Mouse (Mus musculus): ENCODE measurements at regions not wholly inside any gene's neighbourhood (a gene's known extent, or its start where the extent isn't known, plus 50 kb on each side); places are given as distances from the start of the nearest gene placed in this dataset.

DNA sequence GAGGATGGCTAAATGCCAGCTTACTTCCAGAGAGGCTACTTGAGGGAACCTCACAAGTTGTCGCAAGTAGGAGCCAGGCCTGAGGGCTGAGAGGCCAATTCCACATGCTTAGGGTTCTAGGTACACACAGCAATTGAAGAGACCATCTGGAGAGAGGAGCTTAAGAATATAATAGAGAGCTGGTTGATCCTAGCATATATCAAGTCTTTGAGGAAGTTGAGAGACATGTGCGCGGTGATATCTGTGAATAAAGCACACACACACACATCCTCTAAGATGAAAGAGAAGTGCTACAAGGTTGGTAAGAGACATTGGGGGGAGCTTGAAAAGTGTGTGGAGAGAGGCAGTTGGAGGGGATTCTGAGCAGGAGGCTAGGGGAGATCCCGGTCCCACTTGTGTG is 189.5 kb downstream of the Zfp462 start:
- no peak for DNase-seq (ENCODE audit: low spot score in 2 of 2)

DNA sequence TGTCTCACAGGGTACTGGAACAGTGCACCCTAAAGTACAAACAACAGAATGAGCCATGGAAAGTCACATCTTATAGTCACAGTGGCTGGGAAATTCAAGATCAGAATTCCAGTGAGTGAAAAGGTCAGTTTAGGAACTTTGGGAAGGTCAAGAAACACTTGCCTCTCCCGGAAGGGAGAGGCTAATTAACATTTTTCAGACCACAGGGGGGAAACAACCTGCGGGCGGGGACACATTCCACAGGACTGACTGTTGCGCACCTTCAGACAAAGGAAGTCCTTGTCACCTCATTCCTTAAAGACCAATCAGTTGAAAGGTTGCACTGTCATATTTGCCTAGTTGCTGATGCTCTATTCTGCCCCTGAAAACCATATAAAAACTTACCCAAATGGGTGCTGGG is 189.9 kb downstream of the Zfp462 start:
- no peak for DNase-seq (ENCODE audit: low spot score in 2 of 2)

DNA sequence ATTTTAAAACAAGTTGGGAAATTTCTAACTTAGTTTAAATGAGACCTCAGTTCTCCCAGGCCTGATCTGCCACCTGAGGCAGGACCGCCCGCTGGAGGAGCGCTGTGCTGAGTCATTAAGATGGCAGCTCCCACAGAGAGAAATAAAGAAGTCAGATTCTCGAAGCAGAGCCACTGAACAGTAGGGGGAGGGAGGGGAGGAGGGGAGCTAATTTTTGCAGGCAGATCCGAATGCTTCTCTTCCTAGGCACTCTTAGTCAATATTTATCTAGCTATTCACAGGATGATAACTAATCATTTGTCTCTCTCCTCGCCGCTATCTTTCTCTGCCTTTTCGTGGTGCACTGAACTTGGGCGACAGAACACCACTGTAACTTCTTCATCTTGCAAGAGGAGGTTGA is 191.4 kb downstream of the Zfp462 start:
- DNase-seq (ENCODE audit: low spot score in 2 of 2), result no peak

DNA sequence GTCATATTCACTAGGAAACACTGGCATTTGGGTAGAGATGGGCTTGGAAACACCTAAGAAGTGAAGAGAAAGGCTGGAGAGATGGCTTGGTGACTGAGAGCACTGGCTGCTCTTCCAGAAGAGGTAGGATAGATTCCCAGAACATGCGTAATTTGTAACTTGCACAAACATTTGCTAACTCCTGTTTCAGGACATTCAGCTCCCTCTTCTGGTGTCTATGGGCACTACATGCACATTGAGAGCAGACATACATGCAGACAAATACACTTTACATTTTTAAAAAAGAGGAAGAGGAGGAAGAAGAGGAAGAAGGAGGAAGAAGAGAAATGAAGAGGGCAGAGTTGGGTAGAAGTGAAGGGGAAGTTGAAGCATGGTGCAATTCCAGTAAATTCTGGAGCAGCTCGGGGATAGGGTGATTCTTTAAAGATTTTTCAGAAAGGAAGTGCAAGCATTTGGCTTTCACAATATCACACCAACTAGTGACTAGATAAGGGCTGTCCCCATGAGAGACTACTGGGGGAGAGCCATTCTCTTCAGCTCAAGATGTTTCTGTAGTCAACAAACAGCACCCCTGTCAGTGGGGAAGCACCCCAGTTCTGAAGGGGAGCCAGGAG is 193.0 kb downstream of the Zfp462 start:
- DNase-seq (ENCODE audit: low spot score in 2 of 2), result no peak

GRCm38 (mm10) chr4:55141317-55141716 is 196.5 kb downstream of the Zfp462 start:
- no peak for DNase-seq (ENCODE audit: low spot score in 2 of 2)

DNA sequence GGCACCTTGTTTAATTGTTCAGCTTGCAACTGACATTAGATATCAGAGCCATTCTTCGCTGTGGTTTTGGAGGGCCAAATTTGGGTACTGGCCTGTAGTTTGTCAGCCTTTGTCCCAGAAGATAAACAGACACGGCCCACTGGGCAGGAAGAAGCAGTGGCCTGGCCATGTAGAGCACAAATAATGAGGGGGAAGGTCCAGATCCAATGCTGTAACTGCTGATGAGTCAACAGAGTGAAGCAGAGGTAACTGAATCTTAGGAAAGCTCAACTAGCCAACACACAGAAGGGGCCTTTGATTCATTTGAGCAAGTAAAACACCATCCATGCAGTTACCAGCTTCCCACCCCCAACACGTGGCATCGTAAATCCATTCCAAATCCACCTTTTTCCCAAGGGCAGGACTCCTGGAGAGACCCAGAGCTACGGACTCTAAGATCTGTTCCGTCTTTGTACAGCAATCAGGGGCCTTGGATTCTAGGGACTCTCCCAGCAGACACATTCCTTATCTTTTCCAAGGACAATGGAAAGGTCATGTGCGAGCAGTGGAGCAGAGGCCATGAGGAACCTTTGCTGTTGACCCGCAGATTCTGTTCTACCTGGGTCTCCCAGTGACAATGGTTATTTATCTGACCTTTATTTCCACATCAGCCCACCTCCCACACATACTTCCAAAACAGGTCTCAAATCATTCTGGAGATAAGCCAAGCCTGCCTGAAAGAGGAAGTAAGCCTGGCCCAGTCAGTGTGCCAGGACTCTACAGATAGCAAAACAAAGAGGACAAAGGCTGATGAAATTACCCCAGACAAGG is 197.3 kb downstream of the Zfp462 start:
- no peak for DNase-seq (ENCODE audit: low spot score in 2 of 2)

DNA sequence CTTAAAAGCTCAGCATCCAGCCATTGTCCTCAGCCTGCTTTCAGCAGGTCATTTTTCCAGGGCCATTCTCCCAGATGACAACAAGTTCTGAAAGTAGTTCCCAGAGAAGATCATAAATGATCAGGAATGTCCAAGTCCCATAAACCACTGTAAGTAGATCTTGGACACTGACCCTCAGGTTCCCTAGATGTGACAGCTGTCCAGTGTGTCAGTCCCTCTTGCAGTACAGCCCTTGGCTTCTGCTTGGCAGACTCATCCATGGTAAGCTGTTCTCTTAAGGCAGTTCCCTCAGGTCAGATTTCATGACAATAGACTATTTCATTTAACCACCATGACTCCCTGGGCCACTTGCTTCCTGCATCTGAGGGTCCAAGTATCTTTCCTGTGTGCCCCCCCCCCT is 198.6 kb downstream of the Zfp462 start:
- DNase-seq (ENCODE audit: low spot score in 2 of 2), result no peak

GRCm38 (mm10) chr4:55144995-55145394 is 200.1 kb downstream of the Zfp462 start:
- DNase-seq (ENCODE audit: low spot score in 2 of 2), result no peak

DNA sequence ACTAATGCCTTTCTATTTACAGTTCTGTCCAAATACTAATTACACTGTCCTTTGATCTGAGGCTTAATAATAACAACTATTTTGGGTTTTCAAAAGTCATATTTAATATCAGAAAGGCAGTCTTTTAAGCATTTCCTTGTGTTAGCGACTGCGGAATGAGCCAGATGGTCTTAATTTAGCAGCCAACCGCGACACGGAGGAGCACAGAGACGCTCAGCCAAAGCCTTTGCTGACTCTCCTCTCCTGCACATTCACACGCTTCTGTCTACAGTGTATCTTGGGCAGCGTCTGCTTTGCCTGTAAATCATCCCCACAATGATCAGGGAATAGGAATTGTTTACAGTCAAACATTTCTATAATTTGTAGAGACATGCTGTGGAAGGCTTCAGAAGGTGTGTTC is 201.1 kb downstream of the Zfp462 start:
- DNase-seq (ENCODE audit: low spot score in 2 of 2), result no peak

DNA sequence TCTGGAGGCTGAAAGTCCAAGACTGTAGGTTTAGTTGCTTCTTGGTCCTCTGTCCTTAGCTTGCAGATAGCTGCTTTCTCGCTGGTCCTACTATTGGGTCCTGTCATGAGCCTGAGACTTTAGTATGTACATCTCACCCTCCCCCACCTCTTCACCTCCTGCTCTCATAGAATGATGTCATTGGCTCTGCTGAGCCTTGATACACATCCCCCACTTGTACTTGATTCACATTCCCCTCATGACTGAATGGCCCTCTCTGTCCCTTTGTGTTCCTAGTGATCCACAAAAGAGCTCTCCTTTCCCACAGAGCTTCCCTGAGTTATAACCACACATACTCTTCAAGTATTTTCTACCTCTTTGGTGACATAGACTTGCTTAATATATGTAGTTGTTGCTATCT is 201.5 kb upstream of the Rad23b start:
- no peak for DNase-seq (ENCODE audit: low spot score in 2 of 2)

GRCm38 (mm10) chr4:55154556-55154955 is 195.3 kb upstream of the Rad23b start:
- DNase-seq (ENCODE audit: low spot score in 2 of 2), result no peak

GRCm38 (mm10) chr4:55158166-55158739 is 191.6 kb upstream of the Rad23b start:
- DNase-seq (ENCODE audit: low spot score in 2 of 2), result no peak

GRCm38 (mm10) chr4:55166266-55166665 is 183.6 kb upstream of the Rad23b start:
- no peak for DNase-seq (ENCODE audit: low spot score in 2 of 2)

DNA sequence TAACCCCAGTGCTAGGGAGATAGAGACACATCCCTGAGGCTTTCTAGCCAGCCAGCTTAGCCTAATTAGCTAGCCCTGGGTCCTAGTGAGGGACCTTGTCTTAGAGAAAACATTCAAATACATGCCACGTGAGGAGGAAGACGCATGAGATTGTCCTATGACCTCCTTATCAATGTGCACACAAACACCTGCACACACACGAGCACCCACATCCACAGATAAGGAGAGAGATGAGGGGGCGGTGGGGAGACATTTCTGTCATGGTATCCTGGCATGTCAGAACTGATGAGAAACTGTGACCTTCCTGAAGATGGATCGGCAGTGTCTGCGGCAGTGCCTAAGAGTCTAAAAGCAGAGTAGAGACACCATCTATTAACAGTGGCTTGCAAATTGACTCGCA is 180.8 kb upstream of the Rad23b start:
- no peak for DNase-seq (ENCODE audit: low spot score in 2 of 2)

DNA sequence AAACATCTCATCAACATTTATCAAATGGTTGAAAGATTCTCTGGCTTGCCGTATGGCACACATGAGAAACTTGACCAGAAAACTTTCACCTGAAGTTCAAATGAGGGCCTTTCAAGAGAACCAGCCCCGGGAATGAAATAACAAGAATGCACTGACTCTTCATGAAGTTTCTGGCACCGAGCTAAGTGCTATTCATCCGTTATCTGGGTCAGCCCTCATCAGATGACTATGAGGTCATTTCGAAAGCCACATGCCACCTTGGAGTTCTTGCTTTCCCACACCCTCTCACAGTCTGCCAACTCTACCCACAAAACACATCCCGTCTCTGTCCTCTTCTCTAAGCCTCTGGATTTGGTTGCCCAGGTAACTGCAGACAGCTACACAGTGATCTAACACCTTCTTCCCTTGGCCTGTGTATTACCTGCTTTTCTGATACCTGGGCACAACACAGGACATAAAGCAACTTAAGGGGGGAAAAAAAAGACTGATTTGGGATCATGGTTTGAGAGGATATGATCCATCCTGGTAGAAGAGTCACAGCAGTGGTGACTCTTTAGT is 177.4 kb upstream of the Rad23b start:
- DNase-seq (ENCODE audit: low spot score in 2 of 2), result no peak

DNA sequence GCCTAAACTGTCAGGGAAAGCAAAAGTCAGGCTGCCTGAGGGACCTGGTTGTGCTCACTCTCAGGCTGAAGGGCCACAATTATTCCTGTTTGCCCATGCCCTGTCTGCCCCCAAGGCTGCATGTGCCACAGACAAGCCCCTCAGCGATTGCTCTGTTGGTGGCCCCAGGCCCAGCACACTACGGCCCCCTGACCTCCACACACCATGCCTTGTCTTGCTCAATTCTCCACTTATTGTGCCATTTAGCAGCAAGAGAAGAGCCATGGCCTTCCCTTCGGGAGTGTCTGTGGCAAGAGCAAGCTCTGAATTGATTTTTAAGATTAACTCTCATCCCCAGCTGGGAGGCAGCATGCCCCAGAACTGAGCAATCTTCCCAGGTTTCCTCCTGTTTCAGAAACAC is 173.8 kb upstream of the Rad23b start:
- DNase-seq (ENCODE audit: low spot score in 2 of 2), result no peak

DNA sequence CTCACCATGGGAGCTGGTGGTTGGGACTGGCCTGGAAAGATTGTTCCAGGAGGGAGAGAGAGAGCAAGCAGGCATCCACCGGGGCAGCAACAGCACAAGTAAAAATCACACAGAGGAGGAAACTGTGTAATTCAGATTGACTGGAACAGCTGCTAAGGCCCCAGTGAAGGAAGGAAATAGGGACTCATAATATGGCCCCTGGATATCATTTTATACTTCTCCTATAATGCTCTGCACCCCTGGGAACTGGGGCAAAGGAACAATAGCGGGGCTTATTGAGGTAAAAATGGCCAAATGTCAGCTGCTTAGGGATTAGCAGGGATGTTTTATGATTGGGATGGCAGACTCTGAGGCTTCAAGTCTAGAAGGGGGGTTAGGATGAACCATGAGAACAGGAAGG is 170.4 kb upstream of the Rad23b start:
- no peak for DNase-seq (ENCODE audit: low spot score in 2 of 2)

- DNase-seq (ENCODE audit: low spot score in 2 of 2), result no peak
Measured at GRCm38 (mm10) chr4:55183519-55183918, 166.3 kb upstream of the Rad23b start.

DNA sequence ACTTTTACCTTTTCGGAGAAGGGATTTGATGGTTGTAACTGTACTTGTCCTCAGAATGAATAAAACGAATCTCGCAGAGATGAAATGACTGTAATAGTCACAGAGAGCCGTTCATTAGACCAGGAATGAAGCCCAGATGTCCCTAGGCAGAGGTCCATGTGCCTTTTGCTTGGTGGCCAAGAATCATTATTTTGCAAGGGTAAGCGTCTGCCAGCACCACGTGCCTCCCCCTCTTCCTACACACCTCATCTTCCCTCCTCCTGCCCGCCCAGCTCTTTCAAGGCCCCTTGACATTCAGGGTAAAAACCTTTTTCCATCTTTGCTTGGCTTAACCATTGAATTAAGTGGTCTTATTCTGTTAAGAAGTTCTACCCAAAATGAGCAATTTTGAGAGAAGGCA is 161.1 kb upstream of the Rad23b start:
- DNase-seq (ENCODE audit: low spot score in 2 of 2), result no peak

GRCm38 (mm10) chr4:55190586-55190985 is 159.3 kb upstream of the Rad23b start:
- no peak for DNase-seq (ENCODE audit: low spot score in 2 of 2)

GRCm38 (mm10) chr4:55194061-55194460 is 155.8 kb upstream of the Rad23b start:
- no peak for DNase-seq (ENCODE audit: low spot score in 2 of 2)

GRCm38 (mm10) chr4:55194552-55194951 is 155.3 kb upstream of the Rad23b start:
- DNase-seq (ENCODE audit: low spot score in 2 of 2), result peak in 1 of 2 experiments; percentile 13
